Mouse (Mus musculus): ENCODE data around the gene Wdr46.
"Not testable (repeated sequence)": the region's sequence is repeated elsewhere in the genome, so short reads cannot be mapped to it uniquely, and the experiment has no call there.

The Wdr46 gene

GRCm38 (mm10) chr17:33940206-33940805 lies at the start of gene Wdr46, which contains the start of gene Pfdn6:
Wdr46 (plus strand) TSS chr17:33940660.
Pfdn6 (minus strand) TSS chr17:33940343.
- peak; percentile 89 to 93 for DNase-seq (ENCODE audit: low spot score in 2 of 2)

GRCm38 (mm10) chr17:33891357-33891756 lies 49.1 kb upstream of the Wdr46 start:
- no peak for DNase-seq (ENCODE audit: low spot score in 2 of 2)

DNA sequence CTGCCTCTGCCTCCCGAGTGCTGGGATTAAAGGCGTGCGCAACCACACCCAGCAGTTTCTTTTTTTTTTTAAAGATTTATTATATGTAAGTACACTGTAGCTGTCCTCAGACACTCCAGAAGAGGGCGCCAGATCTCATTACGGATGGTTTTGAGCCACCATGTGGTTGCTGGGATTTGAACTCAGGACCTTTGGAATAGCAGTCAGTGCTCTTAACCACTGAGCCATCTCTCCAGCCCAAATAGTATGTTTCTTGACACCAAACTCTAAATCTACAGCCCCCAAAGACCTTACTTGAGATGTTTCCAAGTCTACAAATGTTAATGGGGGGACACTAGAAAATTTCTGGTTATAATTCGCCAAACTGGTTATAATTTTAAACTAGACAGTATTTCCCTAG lies 48.6 kb upstream of the Wdr46 start:
- DNase-seq (ENCODE audit: low spot score in 2 of 2) = not testable (repeated sequence)

GRCm38 (mm10) chr17:33892429-33892828 lies 48.0 kb upstream of the Wdr46 start:
- DNase-seq (ENCODE audit: low spot score in 2 of 2) = no peak

DNA sequence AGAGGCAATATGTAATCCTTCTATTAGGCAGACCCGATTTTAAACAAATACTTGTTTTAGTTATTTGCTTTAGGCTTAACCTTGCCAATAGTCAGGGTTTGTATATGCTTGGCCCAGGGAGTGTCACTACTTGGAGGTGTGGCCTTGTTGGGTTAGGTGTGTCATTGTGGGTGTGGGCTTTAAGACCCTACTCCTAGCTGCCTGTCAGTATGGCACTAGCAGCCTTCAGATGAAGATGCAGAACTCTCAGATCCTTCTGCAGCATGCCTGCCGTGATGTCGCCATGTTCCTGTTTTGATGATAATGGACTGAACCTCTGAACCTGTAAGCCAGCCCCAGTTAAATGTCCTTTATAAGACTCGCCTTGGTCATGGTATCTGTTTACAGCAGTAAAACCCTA lies 47.4 kb upstream of the Wdr46 start:
- not testable (repeated sequence) for DNase-seq (ENCODE audit: low spot score in 2 of 2)

DNA sequence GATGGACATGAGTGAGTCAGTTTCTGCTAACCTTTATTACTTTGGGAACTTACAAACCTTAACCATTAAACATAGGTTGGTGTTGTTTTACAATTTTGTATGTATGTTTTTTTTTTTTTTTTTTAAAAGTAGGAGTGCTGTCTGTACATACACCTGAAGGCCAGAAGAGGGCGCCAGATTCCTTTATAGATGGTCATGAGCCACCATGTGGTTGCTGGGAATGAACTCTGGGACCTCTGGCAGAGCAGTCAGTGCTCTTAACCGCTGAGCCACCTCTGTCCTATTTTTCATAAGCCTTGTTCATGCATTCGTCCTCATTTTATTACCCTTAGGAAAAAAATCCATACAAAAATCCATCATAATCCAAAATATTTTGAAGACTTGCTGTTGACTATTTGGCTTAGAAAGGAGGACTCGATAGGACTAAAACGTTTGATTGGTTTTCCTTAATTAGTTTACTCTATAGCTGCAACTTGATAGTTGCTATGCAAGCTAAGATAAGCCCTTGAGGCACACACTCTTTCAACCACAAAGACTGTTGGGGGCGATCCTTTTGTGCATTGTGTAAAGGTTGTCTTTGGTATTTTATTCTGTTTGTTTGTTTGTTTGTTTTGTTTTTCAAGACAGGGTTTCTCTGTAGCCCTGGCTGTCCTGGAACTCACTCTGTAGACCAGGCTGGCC lies 43.2 kb upstream of the Wdr46 start:
- no peak for DNase-seq (ENCODE audit: low spot score in 2 of 2)

DNA sequence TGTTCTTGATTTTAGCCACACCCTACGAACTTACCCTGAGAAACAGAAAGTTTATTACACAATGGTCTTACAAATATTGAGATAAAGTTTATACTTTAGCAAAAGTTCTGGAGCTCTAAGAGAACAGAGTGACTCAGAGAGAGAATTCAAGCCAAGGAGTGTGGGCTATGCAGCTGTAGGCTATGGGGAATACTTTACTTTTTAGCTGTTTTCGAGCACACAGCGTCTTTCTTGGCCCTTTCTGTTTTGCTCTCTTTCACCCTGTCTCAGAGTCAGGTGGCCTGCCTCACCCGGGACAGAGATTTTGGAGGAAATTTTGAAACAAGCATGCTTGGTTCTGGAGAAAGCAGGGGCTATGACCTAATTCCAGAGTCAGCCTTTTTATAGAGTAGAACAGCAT lies 42.3 kb upstream of the Wdr46 start:
- DNase-seq (ENCODE audit: low spot score in 2 of 2) = not testable (repeated sequence)

DNA sequence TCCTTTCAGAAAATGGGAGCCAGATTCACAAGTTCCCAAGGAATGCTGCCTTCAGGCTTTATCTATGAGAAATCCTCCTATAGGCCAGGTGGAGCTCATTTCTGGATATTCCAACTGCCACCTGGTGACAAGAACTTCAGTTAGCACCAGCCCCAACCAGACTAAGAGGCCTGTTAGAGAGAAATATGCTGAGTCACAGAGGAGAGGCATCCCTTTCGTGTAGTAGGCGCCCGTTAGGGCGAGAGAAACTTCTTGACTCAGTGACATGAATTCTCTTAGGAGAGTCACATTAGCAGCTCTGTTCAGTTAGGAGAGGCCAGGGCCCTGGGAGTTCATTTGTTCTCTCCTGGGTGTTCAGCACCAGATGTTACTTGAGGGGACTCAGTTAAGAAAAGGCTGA lies 40.8 kb upstream of the Wdr46 start:
- DNase-seq (ENCODE audit: low spot score in 2 of 2) = no peak

DNA sequence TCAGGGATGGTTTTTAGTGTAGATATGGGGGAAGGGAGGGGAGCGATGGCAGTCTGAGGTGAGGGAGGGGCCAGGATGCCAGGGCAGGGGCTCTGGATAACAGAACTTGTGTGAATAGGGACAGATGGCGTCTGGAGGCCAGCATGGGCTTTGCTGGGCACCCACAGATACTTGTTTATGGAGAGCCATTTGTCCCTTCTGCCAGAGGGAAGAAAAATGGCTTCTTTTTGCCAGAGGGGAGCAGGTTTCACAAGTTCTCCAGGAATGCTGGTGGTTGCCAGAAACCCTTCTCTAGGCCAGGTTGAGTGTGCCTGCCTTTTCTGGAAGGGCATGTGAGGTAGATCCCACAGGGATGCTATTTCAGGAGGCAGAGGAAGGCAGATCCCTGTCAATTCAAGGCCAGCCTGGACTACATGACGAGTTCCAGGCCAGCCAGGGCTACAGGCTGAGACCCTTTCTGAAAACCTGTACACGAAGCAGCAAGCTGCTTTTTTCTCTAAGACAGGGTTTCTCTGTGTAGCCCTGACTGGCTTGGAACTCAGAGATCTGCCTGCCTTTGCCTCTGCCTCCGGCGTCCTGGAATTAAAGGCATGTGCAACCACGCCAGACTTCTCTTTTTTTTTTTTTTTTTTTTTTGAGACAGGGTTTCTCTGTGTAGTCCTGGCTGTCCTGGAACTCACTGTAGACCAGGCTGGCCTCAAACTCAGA lies 40.0 kb upstream of the Wdr46 start:
- DNase-seq (ENCODE audit: low spot score in 2 of 2) = no peak

DNA sequence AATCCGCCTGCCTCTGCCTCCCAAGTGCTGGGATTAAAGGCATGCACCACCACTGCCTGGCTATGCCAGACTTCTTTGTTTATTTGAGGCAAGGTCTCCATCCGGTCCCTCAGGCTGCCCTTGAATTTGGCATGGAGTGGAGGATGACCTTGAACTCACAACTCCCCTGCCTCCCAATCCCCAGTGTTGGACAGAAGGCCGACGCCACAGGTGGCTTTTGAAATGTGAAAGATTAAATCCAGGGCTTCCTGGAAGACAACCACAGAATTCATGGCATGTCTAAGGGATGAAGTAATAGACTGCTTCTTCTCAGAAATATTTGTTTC lies 39.5 kb upstream of the Wdr46 start:
- DNase-seq (ENCODE audit: low spot score in 2 of 2) = no peak

- no peak for DNase-seq (ENCODE audit: low spot score in 2 of 2)
Measured at GRCm38 (mm10) chr17:33901653-33902052, 38.8 kb upstream of the Wdr46 start.

- DNase-seq (ENCODE audit: low spot score in 2 of 2) = no peak
Measured at GRCm38 (mm10) chr17:33902079-33902478, 38.4 kb upstream of the Wdr46 start.

DNA sequence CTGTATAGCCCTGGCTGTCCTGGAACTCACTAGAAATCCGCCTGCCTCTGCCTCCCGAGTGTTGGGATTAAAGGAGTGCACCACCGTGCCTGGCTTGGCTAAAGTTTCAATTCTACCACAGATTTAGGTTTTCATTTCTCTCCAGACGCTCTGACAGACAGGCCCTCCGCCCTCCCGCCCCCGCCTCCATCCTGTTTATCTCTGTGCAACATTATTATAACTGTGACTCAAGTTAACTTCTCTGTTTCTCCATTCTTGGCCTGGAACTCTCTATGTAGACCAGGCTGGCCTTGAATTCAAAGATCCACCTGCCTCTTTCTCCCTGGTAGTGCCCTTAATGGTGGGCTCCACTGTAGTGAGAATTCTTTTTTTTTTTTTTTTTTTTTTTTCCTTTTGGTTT lies 38.0 kb upstream of the Wdr46 start:
- no peak for DNase-seq (ENCODE audit: low spot score in 2 of 2)

- DNase-seq (ENCODE audit: low spot score in 2 of 2) = not testable (repeated sequence)
Measured at GRCm38 (mm10) chr17:33903911-33904651, 36.4 kb upstream of the Wdr46 start.

GRCm38 (mm10) chr17:33904835-33905234 lies 35.6 kb upstream of the Wdr46 start, which contains the start of gene Platr17:
Platr17 (plus strand) TSS chr17:33905135.
- not testable (repeated sequence) for DNase-seq (ENCODE audit: low spot score in 2 of 2)

DNA sequence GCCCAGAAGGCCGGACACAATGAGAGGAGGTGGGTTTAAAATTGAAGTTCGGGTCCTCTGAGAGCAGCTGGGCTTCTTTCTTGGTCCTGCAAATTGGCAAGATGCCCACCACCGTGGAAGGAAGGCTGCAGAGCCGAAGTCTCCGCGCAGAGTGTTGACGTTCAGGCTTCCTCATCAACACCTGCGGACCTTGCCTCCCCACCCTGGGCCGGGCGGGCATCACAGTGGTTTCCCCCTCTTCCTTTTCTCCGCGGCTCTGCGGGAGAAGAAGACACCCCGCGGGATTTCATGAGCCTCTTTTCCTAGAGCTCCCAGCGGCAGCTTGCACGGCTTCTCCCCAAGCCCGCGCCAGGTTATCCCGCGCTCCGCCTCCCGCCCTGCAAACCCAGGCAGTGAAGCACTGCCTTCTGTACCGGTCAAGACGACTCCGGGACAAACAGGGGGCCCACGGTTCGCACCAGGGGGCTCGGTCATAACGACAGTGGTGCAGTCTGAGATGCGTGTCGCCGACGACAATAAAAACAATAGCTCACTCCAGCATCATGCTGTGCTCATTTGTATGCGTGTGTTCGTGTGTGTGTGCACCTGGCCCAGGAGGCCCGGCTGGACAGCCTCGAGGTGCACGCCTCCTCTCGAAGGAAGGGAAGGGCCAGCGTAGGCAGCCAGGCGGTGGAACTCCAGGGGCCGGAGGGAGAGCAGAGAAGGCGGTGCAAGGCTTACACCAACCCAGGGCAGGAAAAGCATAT lies 32.0 kb upstream of the Wdr46 start:
- DNase-seq (ENCODE audit: low spot score in 2 of 2) = peak; percentile 57 to 63

DNA sequence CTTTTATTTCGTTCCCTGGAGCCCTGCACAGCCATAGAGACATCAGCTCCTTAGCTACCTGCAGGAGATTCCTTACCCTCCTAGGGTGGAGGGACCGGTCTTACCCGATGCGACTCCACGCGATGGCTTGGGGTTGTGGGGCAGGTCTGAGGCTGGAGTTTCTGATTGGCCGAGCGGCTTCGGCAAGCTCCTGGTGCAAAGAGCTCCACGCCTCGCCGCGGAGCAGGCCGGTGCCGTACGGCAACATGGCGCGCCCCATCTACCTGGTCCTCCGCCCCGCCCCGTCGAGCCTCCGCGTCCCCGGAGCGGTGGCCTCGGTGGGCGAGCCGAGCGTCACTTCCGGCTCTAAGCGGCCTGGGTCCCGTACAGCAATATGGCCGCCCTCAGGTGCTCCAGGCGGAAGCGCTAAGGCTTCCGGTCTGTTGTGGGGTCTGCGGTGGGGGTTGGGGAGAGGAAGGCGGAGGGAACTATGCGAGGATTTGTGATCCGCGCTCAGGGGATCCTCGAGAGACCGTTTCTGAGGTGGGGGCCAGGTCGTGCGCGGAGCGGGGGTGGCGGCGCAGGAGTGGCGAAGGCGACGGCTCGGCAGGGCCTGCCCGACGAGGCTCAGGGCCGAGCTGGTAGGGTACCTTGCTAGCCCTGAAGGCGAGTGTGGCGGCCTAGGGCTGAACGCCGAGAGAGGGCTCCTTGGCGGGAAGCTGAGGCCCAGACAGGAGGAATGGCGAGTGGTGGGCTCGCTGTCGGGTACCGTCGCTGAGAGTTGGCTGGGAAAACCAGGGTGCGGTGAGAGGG lies 31.2 kb upstream of the Wdr46 start, which contains the start of gene Daxx:
Daxx (plus strand) TSS at position 338 of the 792 bp plus-strand sequence.
- DNase-seq (ENCODE audit: low spot score in 2 of 2) = peak; percentile 98 to 99

- no peak for DNase-seq (ENCODE audit: low spot score in 2 of 2)
Measured at GRCm38 (mm10) chr17:33909869-33910250, 30.6 kb upstream of the Wdr46 start.

DNA sequence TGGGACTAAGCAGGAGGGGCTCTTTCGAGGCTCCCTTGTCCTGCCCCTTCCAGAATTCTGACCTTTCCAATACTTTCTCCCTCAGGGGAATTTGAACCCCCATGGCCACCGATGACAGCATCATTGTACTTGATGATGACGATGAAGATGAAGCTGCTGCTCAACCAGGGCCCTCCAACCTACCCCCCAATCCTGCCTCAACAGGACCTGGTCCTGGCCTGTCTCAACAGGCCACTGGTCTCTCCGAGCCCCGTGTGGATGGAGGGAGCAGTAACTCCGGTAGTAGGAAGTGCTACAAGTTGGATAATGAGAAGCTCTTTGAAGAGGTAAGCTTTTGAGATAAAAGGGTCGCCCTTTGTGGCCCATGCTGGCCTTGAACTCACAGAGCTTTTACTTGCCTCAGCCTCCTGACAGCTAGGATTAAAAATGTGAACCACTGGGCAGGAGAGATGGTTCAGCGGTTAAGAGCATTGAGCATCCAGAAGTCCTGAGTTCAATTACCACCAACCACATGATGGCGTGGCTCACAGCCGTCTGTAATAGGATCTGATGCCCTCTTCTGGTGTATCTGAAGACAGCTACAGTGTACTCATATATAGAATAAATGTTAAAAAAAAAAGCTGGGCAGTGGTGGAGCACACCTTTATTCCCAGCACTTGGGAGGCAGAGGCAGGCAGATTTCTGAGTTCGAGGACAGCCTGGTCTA lies 30.0 kb upstream of the Wdr46 start:
- no peak for DNase-seq (ENCODE audit: low spot score in 2 of 2)
